Mouse (Mus musculus): ENCODE measurements at regions not wholly inside any gene's neighbourhood (a gene's known extent, or its start where the extent isn't known, plus 50 kb on each side); places are given as distances from the start of the nearest gene placed in this dataset.

DNA sequence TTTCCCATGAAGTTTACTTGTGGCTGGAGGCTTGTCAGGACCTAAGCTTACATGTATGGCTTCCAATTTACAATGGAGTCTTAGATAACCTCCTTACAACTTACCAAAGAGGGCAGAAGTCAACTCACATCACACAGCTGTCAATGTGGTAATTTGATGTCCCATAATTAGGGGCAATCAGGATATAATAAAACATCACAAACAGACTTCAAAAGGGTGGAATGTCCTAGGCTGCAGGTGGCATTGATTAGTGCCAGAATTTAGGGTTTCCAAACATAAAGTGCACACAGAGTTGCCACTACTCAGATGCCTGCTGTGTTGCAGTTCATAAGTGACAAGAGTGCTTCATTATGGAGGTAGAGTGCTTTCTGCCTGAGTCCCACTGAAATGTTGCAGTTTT, 227.9 kb downstream of the Rnd3 start:
- DNase-seq (ENCODE audit: low spot score) = no peak

DNA sequence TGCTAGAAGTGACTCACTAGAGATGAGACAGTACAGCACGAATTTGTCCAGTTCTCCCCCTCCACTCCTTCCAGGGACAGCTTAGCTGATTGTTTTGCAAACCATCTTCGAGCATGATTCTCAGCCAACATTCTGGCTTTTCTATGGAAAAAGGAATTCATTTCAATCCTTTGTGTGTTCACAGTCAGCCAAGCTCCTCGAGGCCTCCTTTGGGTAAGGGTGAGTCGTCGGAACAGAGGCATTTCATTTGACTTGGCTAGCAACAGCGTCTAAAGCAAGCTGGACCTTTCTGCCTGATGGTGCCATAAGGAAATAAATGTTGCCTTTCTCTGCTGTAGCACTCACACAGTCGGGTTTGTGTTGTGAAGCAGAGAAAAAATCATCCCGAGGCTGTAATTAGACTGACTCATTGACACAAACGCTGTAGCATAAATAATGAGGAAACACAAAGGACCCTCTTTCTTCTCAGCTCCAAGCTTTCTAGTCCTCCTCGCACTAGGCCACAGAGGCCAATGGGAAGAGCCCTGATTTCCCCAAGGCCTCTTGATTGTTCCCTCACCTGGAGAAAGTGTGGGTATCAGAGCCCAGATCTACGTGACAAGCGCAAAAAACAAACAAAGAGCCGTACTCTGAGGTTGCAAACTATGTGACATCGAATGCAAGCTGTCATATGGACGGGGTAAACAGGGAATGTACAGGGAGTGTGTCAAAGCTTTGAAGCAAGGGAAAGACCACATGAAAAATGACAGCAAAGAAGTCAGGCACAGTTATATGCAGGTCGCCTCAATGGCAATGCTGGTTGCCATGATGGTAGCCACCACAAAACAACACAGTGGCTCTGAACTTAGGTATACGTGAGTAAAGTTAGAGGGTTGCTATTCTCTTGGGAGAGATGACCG, 232.3 kb downstream of the Rnd3 start:
- DNase-seq (ENCODE audit: low spot score) = no peak

DNA sequence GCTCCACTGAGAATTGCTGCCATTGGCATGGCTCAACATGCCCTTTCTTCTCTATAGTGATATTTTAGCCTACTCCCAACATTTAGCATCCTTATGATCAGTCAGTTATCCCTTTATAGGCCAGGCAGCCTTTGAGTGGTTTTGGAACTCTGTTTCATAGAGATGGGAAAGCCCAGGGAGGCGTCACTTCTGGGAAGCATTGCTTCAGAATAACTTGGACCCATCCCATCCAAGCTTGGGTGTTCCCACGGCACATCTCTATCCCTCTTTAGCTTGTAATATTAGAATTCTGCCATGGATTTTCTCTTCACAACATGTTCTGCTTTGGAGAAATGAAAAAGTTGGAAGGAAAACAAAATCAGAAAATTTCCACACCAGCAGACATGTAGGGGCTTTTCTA, 233.8 kb downstream of the Rnd3 start:
- no peak for DNase-seq (ENCODE audit: low spot score)

DNA sequence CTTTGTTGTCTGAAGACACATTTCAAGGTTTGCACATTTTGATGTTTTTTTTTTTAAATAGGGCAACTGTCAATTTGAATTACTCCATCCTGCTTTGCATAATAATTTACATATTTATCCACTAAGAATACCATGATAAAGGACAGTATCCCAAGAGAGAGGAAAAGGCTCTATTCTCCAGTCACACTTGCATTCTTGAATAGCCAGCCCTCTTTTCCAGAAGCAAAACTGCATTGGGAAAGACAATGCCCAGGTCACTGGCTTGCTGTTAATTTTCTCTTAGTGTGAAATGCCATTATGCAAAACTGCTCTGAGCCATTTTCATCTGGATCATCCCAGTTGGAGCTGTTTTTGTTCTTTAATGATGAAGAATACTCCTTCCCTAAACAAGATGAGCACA, 234.7 kb downstream of the Rnd3 start:
- no peak for DNase-seq (ENCODE audit: low spot score)

DNA sequence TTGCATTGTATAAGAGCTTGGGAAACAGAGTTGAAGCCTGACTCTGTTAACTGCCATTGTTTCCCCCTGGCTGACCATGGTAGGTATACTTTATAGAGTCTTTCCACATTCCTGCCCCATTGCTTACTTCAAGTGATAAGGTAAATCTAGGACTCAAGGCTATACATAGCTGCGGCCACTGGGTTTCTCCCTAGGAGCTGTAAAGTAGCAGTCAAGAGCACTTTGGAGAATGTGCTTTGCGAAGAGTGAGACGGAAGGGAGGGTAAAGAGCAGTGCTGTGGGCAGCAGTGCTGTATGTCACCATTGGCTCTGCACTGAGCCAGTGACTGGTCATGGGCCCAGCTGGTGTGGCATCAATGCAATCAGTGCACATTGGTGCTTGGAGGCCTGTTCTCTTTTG, 240.1 kb downstream of the Rnd3 start:
- DNase-seq (ENCODE audit: low spot score) = peak; percentile 20

DNA sequence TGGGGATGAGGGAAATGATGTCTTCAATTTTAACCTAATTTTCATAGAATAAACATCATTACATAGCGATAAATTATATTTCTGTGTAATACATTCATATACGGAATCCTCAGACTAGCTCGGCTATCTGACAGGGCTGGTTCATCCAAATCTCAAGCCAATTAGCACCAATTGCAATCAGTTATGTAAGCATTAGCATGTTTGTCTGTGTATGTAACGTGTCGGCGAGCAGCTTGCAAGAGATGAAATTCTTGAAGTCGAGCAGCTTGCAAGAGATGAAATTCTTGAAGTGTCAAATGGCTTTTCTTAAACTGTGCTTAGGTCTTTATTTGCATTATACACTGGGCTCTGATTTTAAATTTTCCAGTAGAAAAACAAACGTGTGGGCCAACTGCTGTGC, 246.2 kb downstream of the Rnd3 start:
- no peak for DNase-seq (ENCODE audit: low spot score)

DNA sequence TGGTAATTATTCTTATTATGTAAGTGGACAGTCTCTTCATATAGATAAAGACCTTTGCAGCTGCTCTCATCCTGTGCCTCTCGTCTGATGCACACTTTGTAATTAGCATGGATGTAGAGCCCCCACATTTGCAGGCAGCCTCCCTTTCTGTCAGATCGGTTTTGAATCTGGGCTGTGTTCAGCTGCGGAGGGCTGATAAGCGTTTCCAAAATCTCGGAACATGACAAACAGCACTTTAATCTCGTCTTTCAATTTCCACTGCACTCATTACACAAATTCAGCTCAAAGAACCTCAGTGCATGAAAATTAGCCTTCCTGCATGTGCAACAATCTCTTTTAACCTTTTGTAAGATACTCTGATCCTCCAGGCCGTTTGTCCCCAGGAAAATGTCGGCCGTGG, 246.7 kb downstream of the Rnd3 start:
- no peak for DNase-seq (ENCODE audit: low spot score)

DNA sequence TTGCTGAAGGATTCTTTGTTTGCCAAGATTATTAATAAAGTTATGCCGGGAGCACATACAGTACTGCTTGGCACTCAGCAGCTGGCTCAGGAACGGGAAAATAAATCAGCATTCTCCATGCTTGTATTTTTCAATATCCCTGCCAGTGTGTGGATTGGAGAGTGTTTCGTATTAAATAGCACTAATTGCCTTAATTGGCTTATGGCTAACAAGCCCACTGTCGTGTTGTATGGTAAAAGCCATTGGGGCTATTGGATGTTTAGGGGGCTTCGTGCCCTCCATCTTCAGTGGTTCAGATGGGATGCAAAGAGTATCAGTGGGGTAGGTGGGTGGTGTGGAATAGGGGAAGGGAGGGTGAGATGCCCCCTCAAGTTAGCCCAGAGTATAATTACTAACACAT, 259.9 kb downstream of the Rnd3 start:
- no peak for DNase-seq (ENCODE audit: low spot score)

DNA sequence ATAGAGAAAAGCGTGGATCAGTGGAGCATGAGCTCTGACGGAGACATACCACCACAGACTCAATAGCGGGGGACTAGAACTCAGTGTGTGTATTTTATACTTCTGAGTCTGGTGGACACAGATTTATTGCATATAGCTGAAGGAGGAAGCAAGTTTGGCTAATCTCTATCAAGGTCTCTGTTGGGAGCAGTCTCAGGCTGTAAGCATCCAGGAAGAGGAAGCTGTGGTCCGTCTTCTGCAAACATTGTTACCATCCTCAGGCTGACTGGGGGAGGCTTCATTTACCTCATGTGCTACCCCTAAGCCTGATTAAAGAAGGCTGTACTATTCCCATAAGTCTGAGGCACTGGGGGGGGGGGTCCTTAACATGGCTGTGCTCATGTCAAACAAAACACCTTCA, 261.0 kb downstream of the Rnd3 start:
- DNase-seq (ENCODE audit: low spot score) = no peak

DNA sequence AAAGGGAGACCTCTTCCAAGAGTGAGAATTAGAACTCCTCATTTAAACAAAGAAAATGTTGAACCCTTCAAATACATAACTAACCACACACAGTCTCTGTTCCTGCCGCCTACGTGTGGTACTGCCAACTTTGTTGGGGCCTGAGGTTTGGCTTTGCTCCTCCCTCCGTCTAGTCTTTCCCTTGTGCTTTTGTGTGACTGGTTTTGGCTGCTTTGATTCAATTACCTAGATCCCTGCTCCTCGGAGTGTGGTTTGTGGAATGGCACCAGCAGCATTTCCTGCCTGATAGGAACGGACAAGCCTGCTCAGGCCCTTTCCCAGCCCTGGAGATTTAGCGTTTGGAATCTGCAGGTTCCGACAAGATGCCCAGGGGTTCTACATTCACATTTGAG, 263.0 kb downstream of the Rnd3 start:
- no peak for DNase-seq (ENCODE audit: low spot score)

DNA sequence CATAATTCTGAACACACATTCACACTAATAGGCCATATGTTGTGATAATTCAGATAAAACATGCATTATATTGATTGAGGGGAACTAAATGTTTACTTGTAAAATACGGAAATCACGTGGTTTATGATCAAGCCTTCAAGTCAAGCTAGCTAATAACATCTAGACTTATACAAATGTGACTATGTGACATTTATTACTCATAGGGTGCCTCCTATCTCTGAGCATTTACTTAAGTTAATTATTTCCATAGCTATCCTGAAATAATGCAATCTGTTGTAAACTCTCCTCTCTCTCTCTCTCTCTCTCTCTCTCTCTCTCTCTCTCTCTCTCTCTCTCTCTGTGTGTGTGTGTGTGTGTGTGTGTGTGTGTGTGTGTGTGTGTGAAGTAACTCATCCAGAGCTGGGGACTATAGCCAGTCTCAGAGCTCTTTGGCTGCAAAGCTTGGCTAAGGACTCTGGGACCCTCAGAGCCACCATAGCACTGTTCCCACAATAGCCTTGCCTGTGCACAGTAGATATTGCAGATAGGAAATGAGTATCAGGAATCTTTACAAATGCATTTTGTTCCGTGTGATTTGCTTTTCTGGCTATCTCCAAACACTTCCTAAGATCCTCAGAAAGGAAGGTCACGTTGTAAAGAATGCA, 263.5 kb downstream of the Rnd3 start:
- no peak for DNase-seq (ENCODE audit: low spot score)

DNA sequence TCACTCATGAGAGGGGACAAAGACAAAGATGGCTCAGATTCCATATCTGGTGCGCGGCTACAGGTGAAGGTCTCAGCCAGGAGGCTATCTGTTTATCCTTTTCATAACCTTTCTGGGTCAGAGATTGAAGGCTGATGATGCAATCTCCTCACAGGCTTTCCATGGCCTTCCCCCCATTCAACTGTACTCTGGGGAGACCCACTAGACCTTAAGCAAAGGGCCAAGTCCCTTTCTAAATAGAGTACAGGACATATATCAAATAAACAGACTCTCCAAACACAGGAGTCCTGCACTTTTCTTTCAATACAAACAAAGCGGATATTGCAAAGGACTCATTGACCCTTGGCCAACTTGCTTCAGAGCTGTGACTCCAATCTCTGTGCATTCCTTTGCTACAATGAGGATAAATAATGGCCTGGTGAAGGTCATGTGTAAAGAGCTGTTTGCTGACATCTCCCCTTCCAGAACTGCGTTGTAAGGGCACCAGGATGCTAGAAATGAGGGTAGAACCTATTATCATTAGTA, 267.3 kb downstream of the Rnd3 start:
- peak; percentile 21 for DNase-seq (ENCODE audit: low spot score)

DNA sequence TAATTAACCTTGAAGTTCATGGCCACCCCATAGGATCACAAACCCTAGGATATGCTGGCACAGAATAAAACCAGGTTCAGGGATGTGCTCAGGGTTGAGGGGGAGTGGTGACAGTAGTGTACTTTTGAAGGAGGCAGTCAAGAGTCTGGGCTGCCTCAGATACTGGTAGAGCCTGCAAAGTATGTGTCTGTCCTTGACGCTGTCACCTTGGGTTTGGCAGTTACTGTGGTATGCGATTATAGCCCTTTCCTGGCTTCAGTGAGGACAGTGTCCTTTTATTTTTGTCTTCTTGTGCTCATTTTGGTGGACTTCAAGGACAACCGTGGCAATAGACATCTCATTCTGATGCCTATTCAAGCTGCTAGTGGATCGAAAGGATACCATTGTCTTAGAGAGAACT, 268.1 kb downstream of the Rnd3 start:
- DNase-seq (ENCODE audit: low spot score) = no peak

DNA sequence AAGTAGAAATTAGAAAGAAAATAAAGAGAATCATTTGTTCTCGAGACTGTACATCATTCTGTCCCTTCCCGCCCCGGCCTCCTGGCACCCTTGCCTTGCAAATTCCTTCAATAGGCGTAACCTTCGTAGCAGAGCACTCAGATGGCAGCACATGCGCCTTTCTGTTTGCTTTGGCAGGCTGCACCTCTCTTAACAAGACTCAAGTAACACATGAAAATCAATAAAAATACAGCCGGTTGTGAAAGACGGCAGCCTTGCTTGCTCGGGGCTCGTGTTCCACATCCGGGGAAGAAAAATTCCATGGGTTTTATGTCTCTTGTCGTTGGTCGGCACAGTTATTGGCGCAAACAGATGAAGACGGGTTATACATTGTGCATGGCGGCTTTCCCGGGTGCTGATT, 271.2 kb downstream of the Rnd3 start:
- DNase-seq (ENCODE audit: low spot score) = peak; percentile 85

DNA sequence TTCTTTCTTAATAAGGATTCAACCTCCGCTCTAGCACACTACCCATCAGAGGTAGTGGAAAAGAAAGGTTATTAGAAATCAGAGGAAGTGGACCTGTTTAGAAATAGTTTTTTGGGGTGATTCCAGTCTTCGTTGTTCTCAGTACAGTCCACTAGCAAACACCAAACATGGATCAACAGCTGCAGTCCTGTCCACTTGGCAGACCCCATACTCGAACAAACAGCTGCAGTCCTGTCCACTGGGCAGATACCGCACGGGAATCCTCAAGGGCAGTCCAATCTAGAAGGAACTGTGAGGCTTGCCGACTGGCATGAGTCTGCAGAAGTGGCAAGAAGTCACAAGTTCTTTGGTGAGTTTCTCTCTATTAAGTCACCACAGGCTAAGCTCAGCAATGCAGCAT, 273.8 kb downstream of the Rnd3 start:
- DNase-seq (ENCODE audit: low spot score) = no peak

DNA sequence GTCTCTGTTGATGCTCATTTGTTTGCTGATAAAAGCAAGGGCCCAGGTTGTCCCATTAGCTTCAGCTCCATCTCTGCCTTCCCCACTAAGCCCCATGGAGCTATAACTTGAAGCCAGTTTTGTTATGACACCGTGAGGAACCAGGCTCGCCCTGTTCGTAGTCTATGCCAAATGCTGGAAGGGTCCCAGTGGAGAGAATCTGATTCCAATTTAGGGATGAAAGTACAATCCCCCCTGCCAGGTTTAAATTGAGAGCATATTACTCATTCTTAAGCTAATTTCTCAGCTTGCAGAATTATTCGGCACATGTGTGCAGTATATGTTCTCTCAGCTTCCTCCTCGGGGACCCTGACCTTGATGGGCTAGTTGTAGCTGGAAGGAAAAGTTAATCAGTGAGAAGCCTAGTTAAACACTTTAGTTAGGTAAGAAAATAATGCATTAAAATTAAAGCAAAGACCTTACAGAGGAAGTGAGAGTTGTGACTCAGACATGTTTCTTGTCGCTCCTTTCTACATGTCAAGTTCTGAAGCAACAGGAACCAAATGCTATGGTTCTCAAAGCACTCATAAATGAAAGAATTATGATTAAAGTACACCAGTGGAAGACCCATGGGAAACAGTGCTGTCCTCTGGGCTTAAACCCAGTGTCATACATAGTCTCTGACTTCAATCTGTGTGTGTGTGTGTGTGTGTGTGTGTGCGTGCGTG, 295.2 kb downstream of the Rnd3 start:
- no peak for DNase-seq (ENCODE audit: low spot score)

DNA sequence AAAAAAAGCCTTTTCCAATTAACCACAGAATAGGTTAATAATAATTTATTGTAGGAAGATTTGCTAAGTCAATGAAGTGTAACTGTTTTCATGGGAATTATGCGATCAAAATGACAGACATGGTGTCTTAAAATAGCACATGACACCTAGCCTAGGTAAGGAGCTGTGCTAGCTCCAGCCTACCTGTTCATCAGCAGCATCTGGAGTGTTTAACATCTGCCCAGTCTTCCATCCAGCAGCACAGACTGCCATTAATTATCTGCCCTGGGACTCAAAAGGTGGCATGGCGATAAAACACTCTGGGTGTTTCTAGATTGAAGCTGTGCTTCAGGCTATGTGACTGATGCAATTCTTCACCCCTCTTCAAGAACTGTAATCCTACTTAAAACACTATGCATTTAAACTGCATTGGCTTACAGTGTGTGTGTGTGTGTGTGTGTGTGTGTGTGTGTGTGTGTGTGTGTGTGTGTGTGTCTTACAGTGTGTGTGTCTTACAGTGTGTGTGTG, 296.4 kb downstream of the Rnd3 start:
- DNase-seq (ENCODE audit: low spot score) = no peak

DNA sequence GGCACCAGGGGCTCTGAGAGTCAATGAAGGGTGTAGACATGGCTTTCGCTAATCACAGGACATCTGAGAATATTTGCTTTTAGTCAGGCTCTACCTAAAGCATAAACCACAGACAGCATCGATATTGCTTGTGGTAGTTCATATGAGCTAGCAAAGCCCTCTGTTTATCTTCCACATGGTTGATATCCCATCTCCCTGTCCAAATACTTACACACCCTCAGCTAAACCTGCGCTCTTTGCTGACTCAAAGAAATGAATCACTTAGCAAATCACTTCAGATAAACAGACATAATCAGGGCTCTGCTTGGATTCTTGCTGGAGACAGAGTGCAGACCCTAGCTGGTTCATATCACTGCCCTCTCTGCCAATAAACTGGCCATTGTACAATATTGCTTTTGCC, 298.8 kb downstream of the Rnd3 start:
- no peak for DNase-seq (ENCODE audit: low spot score)

DNA sequence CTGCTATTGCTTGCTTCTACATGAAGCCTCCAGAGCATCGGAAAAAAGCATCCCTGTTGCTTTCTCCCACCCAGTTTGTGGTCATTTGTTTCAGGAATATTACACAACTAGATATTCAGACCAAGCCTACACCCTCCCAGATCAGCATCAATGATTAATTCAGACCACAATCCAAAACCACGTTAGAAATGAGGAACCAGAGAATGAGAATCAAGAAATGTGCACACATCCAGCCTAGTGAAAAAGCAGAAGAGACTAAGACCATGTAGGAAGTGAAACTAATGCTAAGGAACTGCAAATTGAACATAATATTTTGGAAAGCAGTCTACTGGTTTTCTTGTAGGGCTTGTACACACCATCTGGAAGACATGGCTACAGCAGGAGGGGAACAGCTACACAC, 307.0 kb downstream of the Rnd3 start:
- DNase-seq (ENCODE audit: low spot score) = peak; percentile 50

DNA sequence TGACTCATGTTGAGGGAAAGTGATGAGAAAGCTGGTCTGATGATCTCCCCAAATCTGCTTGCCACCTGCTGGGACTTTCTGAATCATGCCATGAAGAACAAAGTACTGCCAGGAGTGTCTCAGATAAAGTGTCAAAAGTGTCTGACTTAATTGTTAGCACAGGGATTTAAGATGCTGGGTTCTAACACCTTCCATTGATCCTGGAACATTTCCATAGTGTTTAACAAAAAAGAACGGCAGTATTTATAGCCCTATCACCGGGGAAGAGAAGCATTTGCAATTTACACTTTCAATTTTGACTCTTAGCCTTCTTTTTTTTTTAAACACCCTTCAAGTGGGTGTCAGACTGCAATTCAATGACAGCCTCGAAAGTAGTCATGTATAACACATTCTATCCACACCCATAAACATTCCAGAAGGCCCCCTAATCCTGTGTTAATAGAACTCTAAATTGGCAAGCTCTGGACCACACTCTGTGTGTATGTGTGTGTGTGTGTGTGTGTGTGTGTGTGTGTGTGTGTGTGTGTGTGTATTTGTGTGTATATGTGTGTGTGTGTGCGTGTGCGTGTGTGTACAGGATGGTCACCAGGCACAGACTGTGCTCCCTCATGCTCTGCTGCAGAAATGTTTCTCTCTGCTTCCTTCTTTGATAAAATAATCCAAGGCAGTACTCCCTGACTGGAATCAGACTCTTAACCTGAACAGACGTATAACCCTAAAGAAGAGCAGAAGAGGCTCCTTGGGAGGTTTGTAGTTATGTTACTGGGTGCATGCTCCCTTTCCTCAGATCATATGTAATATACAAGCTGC, 313.2 kb downstream of the Rnd3 start:
- no peak for DNase-seq (ENCODE audit: low spot score)

DNA sequence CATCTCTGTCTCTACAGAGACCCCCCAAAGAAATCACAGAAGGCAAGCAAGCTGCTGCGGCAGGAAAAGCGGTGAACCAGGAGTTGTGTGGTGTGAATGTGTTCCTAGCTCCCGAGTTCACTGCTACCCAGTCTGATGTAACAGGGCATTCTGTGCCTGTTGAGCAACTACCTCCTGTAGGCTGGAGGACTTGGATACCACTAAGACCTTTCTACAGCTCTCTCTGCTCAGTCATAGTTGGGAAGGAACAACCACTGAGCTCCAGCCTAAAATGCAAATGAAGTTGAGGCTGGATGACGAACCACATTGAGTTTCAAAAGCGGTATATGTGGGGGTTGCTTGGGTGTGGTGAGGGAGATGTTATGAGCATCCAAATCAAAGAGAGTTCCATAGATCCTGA, 315.1 kb downstream of the Rnd3 start:
- no peak for DNase-seq (ENCODE audit: low spot score)

DNA sequence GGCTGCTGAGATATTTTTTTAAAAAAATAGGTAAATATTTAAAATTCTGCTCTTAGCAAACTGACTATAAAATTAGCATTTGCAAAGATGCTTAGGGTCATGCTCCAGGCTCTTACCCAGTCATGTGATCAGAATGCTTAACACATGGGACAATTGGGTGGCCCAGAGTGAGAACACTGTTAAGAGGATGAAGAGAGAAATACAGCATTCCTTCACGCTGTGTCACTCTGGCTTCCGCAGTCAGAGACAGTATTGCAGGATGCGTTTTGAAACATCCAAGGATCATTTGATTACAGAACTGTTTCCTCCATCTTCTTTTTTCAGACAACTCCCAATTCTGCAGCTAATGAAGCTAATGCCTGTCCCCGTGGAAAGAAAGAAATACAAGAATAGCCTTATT, 316.4 kb downstream of the Rnd3 start:
- no peak for DNase-seq (ENCODE audit: low spot score)
